Mouse (Mus musculus) limb, embryonic 10.5 days (tissue): ENCODE results near the gene Sgsm3. TPM values are rescaled to one million over a fixed set of nuclear protein-coding genes. Genes with fewer than 3 reads are reported as not detected.
"Not testable (repeated sequence)": the region's sequence is repeated elsewhere in the genome, so short reads cannot be mapped to it uniquely, and the experiment has no call there.

Source experiments
- DNase-seq: peaks from one replicate; pipeline ENCODE4 v3.0.0-alpha.2; 2017; ENCODE audit warnings: low spot score
- H3K27ac ChIP-seq: fragments of 300-500 bp; sonication (generic); 2 replicates; pipeline ENCODE4 v1.5.1; 2016; ENCODE audit warnings: mild to moderate bottlenecking
- H3K27me3 ChIP-seq: fragments of 300-500 bp; sonication (generic); 2 replicates; pipeline ENCODE4 v1.6.1; 2016; ENCODE audit warnings: low read depth, mild to moderate bottlenecking; ENCODE audit not compliant: poor library complexity, severe bottlenecking
- H3K36me3 ChIP-seq: fragments of 300-500 bp; sonication (generic); 2 replicates; pipeline ENCODE4 v1.6.1; 2016; ENCODE audit warnings: mild to moderate bottlenecking, moderate library complexity
- H3K4me1 ChIP-seq: fragments of 300-500 bp; sonication (generic); 2 replicates; pipeline ENCODE4 v1.6.1; 2016
- H3K4me3 ChIP-seq: fragments of 300-500 bp; sonication (generic); 2 replicates; pipeline ENCODE4 v1.5.1; 2016; ENCODE audit warnings: mild to moderate bottlenecking, moderate library complexity
- H3K9me3 ChIP-seq: fragments of 300-500 bp; sonication (generic); replicated peaks from 2 replicates; pipeline ENCODE4 v1.6.1; 2016; ENCODE audit warnings: mild to moderate bottlenecking
- WGBS: fragments of 180-500 bp; shearing (Covaris S2); methylation state at CpG from one replicate; pipeline ENCODE4 v1.1.7; 2016; 5-methylcytosine and 5-hydroxymethylcytosine counted together
- polyA plus RNA-seq: library from polyadenylated mRNA; unstranded; fragments of >200 nt; fragmentation: Nextera tagmentation; extraction: Ambion mirVana; gene quantifications from 2 replicates; pipeline ENCODE4 v1.2.1, GENCODE M21; 2016

Sgsm3 gene
- polyA plus RNA-seq, result 26.2 and 29.1 TPM in 2 replicates

DNA sequence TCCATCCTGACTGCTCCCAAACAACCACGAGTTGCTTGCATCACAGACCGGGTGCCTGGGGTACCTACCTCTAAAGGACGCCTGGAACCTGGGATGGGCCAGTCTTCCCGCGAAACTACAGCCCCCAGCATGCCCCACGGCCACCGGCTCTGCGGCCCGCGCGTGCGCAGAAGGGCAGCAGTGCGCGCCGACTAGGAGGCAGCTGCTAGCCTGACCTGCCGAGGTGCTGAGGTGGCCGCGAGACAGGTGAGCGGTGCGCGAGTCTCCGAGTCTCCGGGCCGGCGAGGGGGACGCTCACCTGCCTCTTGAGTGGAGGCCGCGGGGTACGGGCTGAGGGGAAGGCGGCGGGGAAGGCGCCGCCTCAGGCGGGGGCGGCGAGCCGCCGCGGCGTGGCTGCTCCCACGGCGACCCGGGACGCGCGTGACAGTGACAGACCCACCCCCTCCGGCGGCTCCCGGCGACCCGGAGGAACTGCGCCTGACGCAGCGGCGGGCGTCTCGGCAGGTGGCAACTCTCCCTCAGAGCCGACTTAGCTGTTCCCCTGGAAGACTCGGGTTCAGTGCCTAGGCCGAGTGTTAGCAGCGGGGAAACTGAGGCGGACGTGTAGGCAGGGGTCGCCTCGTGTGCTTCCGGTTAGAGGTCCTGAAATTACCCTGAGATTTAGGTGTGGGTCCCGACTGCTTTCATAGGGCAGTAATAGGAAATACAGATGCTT is at the start of gene Sgsm3:
Gene Sgsm3 (plus strand): TSS at position 146 of the 715 bp plus-strand sequence.
- Histone ChIP-seq H3K27ac (peak within 1 kb of the TSS; percentile 83), H3K27me3 (0 out of 2 replicates have a peak, but pooled peaks cover 4% of the 10 kb centered on the region), H3K36me3 (no peaks in the 10 kb centered on the region), H3K9me3 (no peaks in the 10 kb centered on the region), H3K4me3 (peak within 1 kb of the TSS; percentile 90), H3K4me1 (peaks cover 6% of the 10 kb centered on the region)
- peak; percentile 91 for DNase-seq
- WGBS, result under 1% methylated on average over 67 of the region's 67 CpGs

- peaks cover 17% of the 10 kb centered on the region for H3K4me1 ChIP-seq
- H3K27ac ChIP-seq, result 0 out of 2 replicates have a peak overlapping the region, but pooled peaks have one; percentile 42
- peaks cover 77% of the 10 kb centered on the region for H3K36me3 ChIP-seq
- no peaks in the 10 kb centered on the region for H3K27me3 ChIP-seq
- H3K9me3 ChIP-seq, result no peaks in the 10 kb centered on the region
- WGBS, result 86% methylated on average over 20 of the region's 20 CpGs
- no peak for DNase-seq
- no peak overlapping the region for H3K4me3 ChIP-seq
Measured at GRCm38 (mm10) chr15:80928811-80929355, 48.7 kb upstream of the Sgsm3 start.

DNA sequence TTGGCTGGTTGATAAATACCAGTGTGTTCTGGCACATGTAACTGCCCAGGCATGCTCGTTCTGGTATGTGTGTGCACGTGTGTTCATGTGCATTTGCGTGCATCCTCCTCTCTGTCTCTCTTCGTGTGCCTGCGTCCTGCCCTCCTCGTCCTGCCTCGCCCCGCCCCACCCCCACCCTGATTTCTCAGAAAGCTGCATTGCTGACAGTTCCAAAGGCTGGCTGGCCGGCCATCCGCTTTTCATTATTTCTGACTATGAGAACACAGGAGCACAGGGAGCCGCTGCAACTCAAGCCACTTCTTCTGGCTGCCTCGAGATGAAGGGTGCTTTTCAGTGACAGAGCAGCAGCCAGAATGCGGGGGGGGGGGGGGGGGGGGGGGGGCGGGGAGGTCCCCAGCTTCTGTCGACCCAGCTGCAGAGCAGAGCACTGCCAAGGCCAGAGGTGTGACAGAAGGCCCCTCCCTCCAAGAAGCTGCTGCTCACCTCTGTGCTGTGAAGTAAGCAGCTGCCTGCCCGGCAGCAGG is 47.5 kb upstream of the Sgsm3 start:
- Histone ChIP-seq H3K4me3 (0 out of 2 replicates have a peak overlapping the region, but pooled peaks have one; percentile 15), H3K27me3 (no peaks in the 10 kb centered on the region), H3K36me3 (peaks cover 72% of the 10 kb centered on the region), H3K9me3 (no peaks in the 10 kb centered on the region), H3K4me1 (peaks cover 17% of the 10 kb centered on the region), H3K27ac (peak overlapping the region; percentile 73)
- WGBS, result 15% methylated on average over 14 of the region's 16 CpGs
- peak; percentile 83 for DNase-seq

- 86% methylated on average over 23 of the region's 23 CpGs for WGBS
- H3K36me3 ChIP-seq, result peaks cover 69% of the 10 kb centered on the region
Measured at GRCm38 (mm10) chr15:80930676-80931320, 46.8 kb upstream of the Sgsm3 start.

DNA sequence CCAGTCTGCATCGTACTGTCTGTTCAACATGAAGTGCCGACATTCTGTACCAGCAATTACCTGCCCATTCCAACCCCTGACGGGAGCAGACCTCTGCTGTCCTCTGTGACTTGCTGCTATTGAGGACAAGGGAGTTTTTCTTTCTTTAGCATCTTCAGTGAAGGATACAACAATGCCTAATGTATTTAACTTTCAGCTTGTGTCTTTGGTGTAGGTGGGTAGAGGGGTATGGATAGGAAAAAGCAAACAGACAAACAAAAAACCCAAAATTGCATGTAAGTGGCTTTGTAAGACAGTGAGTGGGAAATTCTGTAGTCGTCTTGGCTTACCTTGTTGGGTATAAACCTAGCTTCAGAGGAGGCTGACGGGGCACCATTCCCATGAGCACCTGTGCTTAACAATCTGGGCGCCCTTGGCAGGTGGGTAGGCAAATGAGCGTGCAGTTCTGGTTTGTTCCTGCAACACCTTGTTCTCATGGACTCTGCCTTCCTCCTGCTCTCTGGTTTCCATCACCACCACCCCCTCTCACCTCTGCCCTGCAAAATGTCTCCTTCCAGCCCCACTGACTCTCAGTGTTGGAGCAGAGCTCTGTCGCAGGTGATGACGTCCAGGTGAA is 46.1 kb upstream of the Sgsm3 start:
- DNase-seq, result no peak
- H3K36me3 ChIP-seq, result peaks cover 66% of the 10 kb centered on the region

More at GRCm38 (mm10) chr15:80930676-80931320, 46.8 kb upstream of the Sgsm3 start:
- not testable (repeated sequence) for H3K27me3 ChIP-seq, H3K4me3 ChIP-seq, H3K27ac ChIP-seq, DNase-seq, H3K9me3 ChIP-seq
- H3K4me1 ChIP-seq, result peaks cover 17% of the 10 kb centered on the region

GRCm38 (mm10) chr15:80934841-80935240 is 42.7 kb upstream of the Sgsm3 start:
- no peak for DNase-seq
- Histone ChIP-seq H3K36me3 (peaks cover 41% of the 10 kb centered on the region), H3K4me3 (no peak overlapping the region), H3K4me1 (peaks cover 10% of the 10 kb centered on the region), H3K27me3 (no peaks in the 10 kb centered on the region), H3K27ac (no peak overlapping the region), H3K9me3 (no peaks in the 10 kb centered on the region)
- 96% methylated on average over 5 of the region's 5 CpGs for WGBS

More for the DNA sequence above, 46.1 kb upstream of the Sgsm3 start:
- Histone ChIP-seq H3K4me3 (no peak overlapping the region), H3K9me3 (no peaks in the 10 kb centered on the region), H3K27ac (no peak overlapping the region), H3K4me1 (peaks cover 17% of the 10 kb centered on the region), H3K27me3 (no peaks in the 10 kb centered on the region)
- WGBS, result 89% methylated on average over 9 of the region's 9 CpGs

DNA sequence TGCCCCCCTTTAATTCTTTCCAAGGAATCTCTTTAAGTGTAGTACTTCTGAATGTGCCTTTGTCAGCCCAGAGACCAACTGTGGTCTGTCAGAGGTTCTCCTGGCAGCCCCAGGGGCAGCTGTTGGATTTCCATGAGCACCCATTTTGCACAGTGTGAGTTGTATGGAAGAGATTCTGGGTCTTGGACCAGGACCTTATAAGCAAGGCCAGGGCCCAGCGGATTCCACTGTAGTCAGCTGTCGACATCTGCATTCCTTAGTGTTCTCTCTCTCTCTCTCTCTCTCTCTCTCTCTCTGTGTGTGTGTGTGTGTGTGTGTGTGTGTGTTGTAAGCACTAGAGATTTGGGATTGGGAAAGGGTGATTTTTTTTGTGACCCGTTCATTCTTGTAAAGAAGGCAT is 40.9 kb upstream of the Sgsm3 start:
- no peak overlapping the region for H3K4me3 ChIP-seq
- H3K27ac ChIP-seq, result no peak overlapping the region
- no peaks in the 10 kb centered on the region for H3K4me1 ChIP-seq
- no peaks in the 10 kb centered on the region for H3K9me3 ChIP-seq
- H3K36me3 ChIP-seq, result peaks cover 37% of the 10 kb centered on the region
- H3K27me3 ChIP-seq, result no peaks in the 10 kb centered on the region
- 79% methylated on average over 3 of the region's 3 CpGs for WGBS
- DNase-seq, result no peak

- Histone ChIP-seq H3K4me1 (no peaks in the 10 kb centered on the region), H3K27me3 (no peaks in the 10 kb centered on the region), H3K4me3 (no peak overlapping the region), H3K36me3 (peaks cover 23% of the 10 kb centered on the region), H3K9me3 (no peaks in the 10 kb centered on the region), H3K27ac (no peak overlapping the region)
- no peak for DNase-seq
- 88% methylated on average over 4 of the region's 4 CpGs for WGBS
Measured at GRCm38 (mm10) chr15:80938615-80939014, 39.0 kb upstream of the Sgsm3 start.

DNA sequence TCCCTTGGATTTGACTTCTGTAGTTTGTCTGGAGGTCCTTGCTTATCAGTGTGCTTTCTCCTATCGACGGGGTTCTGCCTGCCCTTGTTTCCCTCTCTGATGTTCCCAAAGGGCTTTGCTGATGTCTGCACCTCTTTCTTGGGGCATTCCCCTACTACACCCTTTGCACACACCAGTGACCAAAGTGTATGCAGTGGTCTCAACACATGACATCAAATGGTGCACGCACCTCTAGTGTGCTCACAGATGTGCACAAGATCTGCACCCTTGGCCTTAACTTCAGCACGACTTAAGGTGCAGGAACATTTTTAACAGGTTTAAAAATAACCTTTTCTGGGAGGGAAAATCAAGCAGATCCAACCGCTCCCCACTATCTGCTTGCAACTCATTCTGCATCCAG is 38.2 kb upstream of the Sgsm3 start:
- peaks cover 16% of the 10 kb centered on the region for H3K36me3 ChIP-seq
- no peaks in the 10 kb centered on the region for H3K4me1 ChIP-seq
- 89% methylated on average over 5 of the region's 5 CpGs for WGBS
- H3K4me3 ChIP-seq, result no peak overlapping the region
- H3K27ac ChIP-seq, result no peak overlapping the region
- no peaks in the 10 kb centered on the region for H3K9me3 ChIP-seq
- no peaks in the 10 kb centered on the region for H3K27me3 ChIP-seq
- DNase-seq, result no peak

- Histone ChIP-seq H3K36me3 (peaks cover 5% of the 10 kb centered on the region), H3K27ac (no peak overlapping the region), H3K9me3 (no peaks in the 10 kb centered on the region), H3K4me3 (no peak overlapping the region), H3K4me1 (0 out of 2 replicates have a peak, but pooled peaks cover 2% of the 10 kb centered on the region), H3K27me3 (no peaks in the 10 kb centered on the region)
- DNase-seq, result no peak
- 91% methylated on average over 6 of the region's 6 CpGs for WGBS
Measured at GRCm38 (mm10) chr15:80941468-80942040, 36.0 kb upstream of the Sgsm3 start.

- no peak for DNase-seq
Measured at GRCm38 (mm10) chr15:80945851-80946250, 31.7 kb upstream of the Sgsm3 start.

More at GRCm38 (mm10) chr15:80945851-80946250, 31.7 kb upstream of the Sgsm3 start:
- Histone ChIP-seq H3K4me3 (no peak overlapping the region), H3K27me3 (no peaks in the 10 kb centered on the region), H3K9me3 (no peaks in the 10 kb centered on the region), H3K4me1 (peaks cover 14% of the 10 kb centered on the region), H3K36me3 (peaks cover 15% of the 10 kb centered on the region), H3K27ac (no peak overlapping the region)
- 61% methylated on average over 3 of the region's 3 CpGs for WGBS
